Mouse (Mus musculus): ENCODE results near the gene Gstcd. TPM values are rescaled to one million over a fixed set of nuclear protein-coding genes. Genes with fewer than 3 reads are reported as not detected.

Gstcd gene
- polyA plus RNA-seq (2012) = 0.38 and 0.44 TPM in 2 replicates

DNA sequence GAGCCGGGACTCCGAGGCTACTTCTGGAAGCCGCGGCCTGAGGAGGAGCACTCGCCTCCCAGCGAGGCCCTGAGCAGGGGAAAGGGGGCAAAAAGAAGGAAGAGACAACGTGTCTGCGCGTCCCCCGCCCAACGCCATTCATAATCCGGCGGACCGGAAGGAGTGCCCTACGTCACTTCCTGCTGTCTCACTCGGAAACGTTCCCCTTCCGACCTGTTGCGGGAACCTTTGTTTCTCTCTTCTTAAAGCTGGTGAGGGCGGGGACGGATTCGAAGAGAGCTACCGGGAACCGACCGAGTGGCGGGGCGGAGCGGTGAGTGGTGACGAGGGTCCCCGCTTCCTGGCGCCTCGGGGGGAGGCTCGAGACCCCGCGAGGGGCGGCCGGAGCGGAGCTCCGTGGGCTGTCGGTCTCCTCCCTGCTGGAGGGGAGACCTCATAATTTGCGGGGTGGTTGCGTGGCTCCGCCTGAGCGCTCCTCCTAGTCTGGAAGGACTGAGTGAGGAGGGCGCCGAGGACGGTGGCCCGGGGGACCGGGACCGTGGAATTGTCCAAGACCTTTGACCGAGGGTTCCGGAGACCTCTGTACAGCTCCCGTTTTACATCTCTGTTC is at the start of gene Gstcd, which contains the start of gene Ints12:
Gene Gstcd, minus strand, starts transcription at position 370 of the 610 bp plus-strand sequence.
Gene Ints12, plus strand, starts transcription at position 177 of the 610 bp plus-strand sequence.
- TF ChIP-seq TAL1 (IDR thresholded peaks at IDR 0.05; ENCODE audit: low read length) (no peak), GATA1 (IDR thresholded peaks at IDR 0.05; ENCODE audit: low read length) (no peak)
- Histone ChIP-seq H3K27me3 (ENCODE audit: control insufficient read depth) (no peaks in the 10 kb centered on the region), H3K36me3 (ENCODE audit: control insufficient read depth) (peaks cover 9% of the 10 kb centered on the region), H3K4me3 (replicated peaks) (peak within 1 kb of the TSS; percentile 74), H3K4me1 (ENCODE audit: control insufficient read depth) (peaks cover 40% of the 10 kb centered on the region), H3K9me3 (ENCODE audit: control insufficient read depth, low read length) (no peaks in the 10 kb centered on the region)

DNA sequence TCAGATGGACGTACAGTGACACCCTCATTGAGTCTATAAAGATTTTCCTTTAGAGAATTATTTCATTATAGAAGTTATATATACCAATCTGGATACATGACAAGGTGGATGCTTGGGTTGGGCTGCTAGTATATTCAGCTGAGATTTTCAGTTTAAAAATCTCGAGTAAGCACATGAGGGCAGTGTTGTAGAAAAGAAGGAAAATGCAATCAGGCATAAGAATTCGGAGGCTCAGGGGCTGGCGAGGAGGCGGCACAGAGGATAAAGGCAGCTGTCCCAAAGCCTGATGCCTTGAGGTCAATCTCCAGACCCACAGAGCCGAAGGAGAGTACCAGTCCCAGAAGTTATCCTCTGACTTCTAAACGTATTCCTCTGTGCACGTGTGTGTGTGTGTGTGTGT is 40.8 kb upstream of the Gstcd start:
- no peak for TF ChIP-seq GATA1 (IDR thresholded peaks at IDR 0.05; ENCODE audit: low read length)
- no peak for TF ChIP-seq TAL1 (IDR thresholded peaks at IDR 0.05; ENCODE audit: low read length)
- Histone ChIP-seq H3K4me3 (replicated peaks) (no peak overlapping the region), H3K9me3 (ENCODE audit: control insufficient read depth, low read length) (no peaks in the 10 kb centered on the region), H3K4me1 (ENCODE audit: control insufficient read depth) (no peaks in the 10 kb centered on the region), H3K36me3 (ENCODE audit: control insufficient read depth) (no peaks in the 10 kb centered on the region), H3K27me3 (ENCODE audit: control insufficient read depth) (no peaks in the 10 kb centered on the region)

DNA sequence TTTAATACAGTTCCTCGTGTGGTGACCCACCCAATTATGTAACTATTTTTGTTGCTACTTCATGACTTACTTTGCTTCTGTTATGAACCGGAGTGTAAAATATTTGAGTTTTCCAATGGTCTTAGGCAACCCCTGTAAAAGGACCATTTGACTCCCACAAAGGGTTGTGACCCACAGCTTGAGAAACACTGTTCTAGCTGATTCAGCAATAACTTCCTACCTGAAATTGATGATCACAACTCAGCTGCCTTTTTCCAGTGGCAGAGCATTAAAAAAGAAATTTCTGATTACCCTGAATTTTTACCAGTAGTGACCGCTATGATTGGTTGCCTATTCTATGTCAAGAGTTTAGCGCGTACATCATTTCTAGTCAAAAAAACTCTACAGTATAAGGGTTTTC is 39.5 kb upstream of the Gstcd start:
- no peak overlapping the region for H3K4me3 ChIP-seq (replicated peaks)
- no peaks in the 10 kb centered on the region for H3K4me1 ChIP-seq (ENCODE audit: control insufficient read depth)
- no peaks in the 10 kb centered on the region for H3K9me3 ChIP-seq (ENCODE audit: control insufficient read depth, low read length)
- no peaks in the 10 kb centered on the region for H3K36me3 ChIP-seq (ENCODE audit: control insufficient read depth)
- H3K27me3 ChIP-seq (ENCODE audit: control insufficient read depth) = no peaks in the 10 kb centered on the region
- TF ChIP-seq GATA1 (IDR thresholded peaks at IDR 0.05; ENCODE audit: low read length) = no peak
- no peak for TF ChIP-seq TAL1 (IDR thresholded peaks at IDR 0.05; ENCODE audit: low read length)

DNA sequence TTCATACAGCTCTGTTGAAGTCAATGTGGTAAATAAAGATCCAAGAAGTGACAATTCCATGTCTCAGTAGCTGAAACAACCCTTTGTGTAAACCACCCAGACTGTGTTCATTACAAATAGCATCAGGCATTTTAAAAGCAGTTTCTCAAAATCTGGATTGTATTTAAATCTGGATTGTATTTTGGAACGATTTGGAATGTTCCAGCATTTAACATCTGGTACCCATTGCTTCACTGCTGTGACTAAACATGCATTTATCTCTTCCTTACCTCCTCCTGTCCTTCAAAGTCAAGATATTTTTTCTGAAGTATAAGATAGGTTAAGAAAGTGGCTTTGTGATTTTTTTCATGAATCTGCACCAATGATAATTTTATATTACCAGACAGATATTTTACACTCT is 21.4 kb upstream of the Gstcd start:
- peaks cover 20% of the 10 kb centered on the region for H3K36me3 ChIP-seq (ENCODE audit: control insufficient read depth)
- H3K4me3 ChIP-seq (replicated peaks) = no peak overlapping the region
- no peaks in the 10 kb centered on the region for H3K27me3 ChIP-seq (ENCODE audit: control insufficient read depth)
- H3K4me1 ChIP-seq (ENCODE audit: control insufficient read depth) = no peaks in the 10 kb centered on the region
- H3K9me3 ChIP-seq (ENCODE audit: control insufficient read depth, low read length) = no peaks in the 10 kb centered on the region
- no peak for TF ChIP-seq GATA1 (IDR thresholded peaks at IDR 0.05; ENCODE audit: low read length)
- no peak for TF ChIP-seq TAL1 (IDR thresholded peaks at IDR 0.05; ENCODE audit: low read length)

DNA sequence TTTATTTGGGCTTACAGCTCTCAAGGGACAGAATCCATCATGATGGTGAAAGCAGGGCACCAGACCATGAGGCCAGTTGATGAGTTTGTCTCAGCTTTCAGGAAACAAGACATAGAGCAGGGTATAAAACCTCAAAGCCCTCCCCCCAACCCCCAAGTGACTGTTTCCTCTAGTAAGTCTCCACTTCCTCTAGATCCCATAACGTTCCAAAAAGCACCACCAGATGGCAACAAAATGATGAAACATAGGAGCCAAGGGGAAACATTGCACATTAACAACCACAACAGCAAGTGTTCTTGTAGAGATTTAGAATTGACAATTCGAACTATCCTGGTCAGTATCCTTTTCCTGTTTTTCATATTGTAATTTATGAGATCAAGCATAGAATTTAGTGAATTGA is 19.9 kb upstream of the Gstcd start:
- Histone ChIP-seq H3K9me3 (ENCODE audit: control insufficient read depth, low read length) (no peaks in the 10 kb centered on the region), H3K27me3 (ENCODE audit: control insufficient read depth) (no peaks in the 10 kb centered on the region), H3K4me1 (ENCODE audit: control insufficient read depth) (no peaks in the 10 kb centered on the region), H3K4me3 (replicated peaks) (no peak overlapping the region), H3K36me3 (ENCODE audit: control insufficient read depth) (peaks cover 35% of the 10 kb centered on the region)
- TF ChIP-seq TAL1 (IDR thresholded peaks at IDR 0.05; ENCODE audit: low read length) (no peak), GATA1 (IDR thresholded peaks at IDR 0.05; ENCODE audit: low read length) (no peak)

DNA sequence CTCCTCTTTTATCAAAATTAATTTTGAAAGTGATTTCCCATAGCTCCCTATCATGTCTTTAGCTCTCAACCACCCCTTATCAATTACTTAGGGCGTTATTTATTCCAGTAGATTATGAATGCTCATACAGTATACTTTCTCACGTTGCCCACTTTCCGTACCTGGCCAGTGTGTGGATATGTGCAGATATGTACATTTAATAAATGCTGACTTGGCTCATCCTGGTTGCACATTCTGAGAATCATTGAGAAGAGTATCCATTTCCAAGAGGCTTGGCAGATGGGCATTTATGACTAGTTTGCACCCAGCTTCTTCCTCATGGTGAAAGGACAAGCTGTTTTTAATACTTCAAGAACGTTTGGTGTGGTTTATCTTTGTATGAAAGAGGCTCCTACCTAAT is 18.0 kb upstream of the Gstcd start:
- H3K4me3 ChIP-seq (replicated peaks) = no peak overlapping the region
- H3K9me3 ChIP-seq (ENCODE audit: control insufficient read depth, low read length) = no peaks in the 10 kb centered on the region
- no peaks in the 10 kb centered on the region for H3K4me1 ChIP-seq (ENCODE audit: control insufficient read depth)
- peaks cover 49% of the 10 kb centered on the region for H3K36me3 ChIP-seq (ENCODE audit: control insufficient read depth)
- H3K27me3 ChIP-seq (ENCODE audit: control insufficient read depth) = no peaks in the 10 kb centered on the region
- no peak for TF ChIP-seq TAL1 (IDR thresholded peaks at IDR 0.05; ENCODE audit: low read length)
- TF ChIP-seq GATA1 (IDR thresholded peaks at IDR 0.05; ENCODE audit: low read length) = no peak

DNA sequence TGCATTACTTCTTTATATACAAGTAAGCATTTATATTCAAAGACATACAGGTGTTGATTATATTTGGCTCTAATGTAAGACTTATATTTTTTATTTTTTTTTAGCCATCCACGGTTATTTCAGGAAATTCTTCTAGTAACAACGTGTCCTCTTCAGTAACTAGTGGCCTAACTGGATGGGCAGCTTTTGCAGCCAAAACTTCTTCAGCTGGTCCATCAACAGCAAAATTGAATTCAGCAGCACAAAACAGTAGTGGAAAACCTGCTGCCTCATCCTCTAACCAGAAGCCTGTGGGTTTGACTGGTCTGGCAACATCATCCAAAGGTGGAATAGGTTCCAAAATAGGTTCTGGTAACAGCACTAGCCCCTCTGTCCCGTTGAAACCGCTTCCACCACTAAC is 16.9 kb upstream of the Gstcd start:
- no peak for TF ChIP-seq TAL1 (IDR thresholded peaks at IDR 0.05; ENCODE audit: low read length)
- no peak for TF ChIP-seq GATA1 (IDR thresholded peaks at IDR 0.05; ENCODE audit: low read length)

DNA sequence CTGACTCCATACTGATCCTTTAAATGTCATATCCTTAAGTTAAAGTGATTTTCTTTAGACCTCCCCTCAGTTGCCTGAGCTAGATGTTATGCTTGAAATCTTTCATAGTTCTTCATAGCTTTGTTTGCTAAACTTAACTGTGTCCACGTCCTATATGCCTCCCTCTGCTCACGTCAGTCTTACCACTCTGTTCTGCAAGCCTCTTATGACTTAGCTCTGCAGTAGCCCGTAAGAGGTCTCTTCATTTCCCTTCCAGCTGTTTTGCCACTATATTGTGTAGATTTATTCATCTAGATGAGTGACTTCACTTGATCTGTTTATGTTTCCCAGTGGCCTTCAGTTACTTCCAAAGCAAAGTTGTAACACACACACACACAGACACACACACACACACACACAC is 12.6 kb upstream of the Gstcd start:
- H3K4me3 ChIP-seq (replicated peaks) = no peak overlapping the region
- H3K9me3 ChIP-seq (ENCODE audit: control insufficient read depth, low read length) = no peaks in the 10 kb centered on the region
- no peaks in the 10 kb centered on the region for H3K4me1 ChIP-seq (ENCODE audit: control insufficient read depth)
- H3K36me3 ChIP-seq (ENCODE audit: control insufficient read depth) = peaks cover 86% of the 10 kb centered on the region
- no peaks in the 10 kb centered on the region for H3K27me3 ChIP-seq (ENCODE audit: control insufficient read depth)
- no peak for TF ChIP-seq GATA1 (IDR thresholded peaks at IDR 0.05; ENCODE audit: low read length)

More for the DNA sequence above, 16.9 kb upstream of the Gstcd start:
- H3K4me1 ChIP-seq (ENCODE audit: control insufficient read depth) = no peaks in the 10 kb centered on the region
- H3K27me3 ChIP-seq (ENCODE audit: control insufficient read depth) = no peaks in the 10 kb centered on the region
- H3K4me3 ChIP-seq (replicated peaks) = no peak overlapping the region
- no peaks in the 10 kb centered on the region for H3K9me3 ChIP-seq (ENCODE audit: control insufficient read depth, low read length)
- H3K36me3 ChIP-seq (ENCODE audit: control insufficient read depth) = peaks cover 59% of the 10 kb centered on the region

DNA sequence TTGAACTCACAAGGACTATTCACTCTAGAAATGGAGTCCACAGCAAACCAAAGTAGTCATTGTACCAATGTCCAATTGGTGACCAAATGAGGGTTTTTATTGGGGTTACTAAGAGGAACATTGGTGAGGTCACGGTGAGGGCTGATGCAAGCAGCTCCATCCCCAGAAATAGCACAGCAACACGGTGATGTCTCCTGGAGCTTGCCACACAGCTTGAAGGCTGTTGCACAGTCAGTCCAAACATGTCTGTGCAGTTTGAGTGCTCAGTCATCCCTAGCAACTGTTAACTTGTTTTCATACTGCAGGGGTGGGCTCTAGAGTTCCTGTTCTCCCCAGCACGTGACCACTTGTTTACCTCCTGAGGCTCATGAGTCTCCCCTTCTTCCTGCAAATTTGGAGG is 11.9 kb upstream of the Gstcd start:
- H3K4me3 ChIP-seq (replicated peaks) = no peak overlapping the region
- no peak for TF ChIP-seq GATA1 (IDR thresholded peaks at IDR 0.05; ENCODE audit: low read length)
- no peak for TF ChIP-seq TAL1 (IDR thresholded peaks at IDR 0.05; ENCODE audit: low read length)
- H3K9me3 ChIP-seq (ENCODE audit: control insufficient read depth, low read length) = no peaks in the 10 kb centered on the region
- H3K27me3 ChIP-seq (ENCODE audit: control insufficient read depth) = no peaks in the 10 kb centered on the region
- peaks cover 85% of the 10 kb centered on the region for H3K36me3 ChIP-seq (ENCODE audit: control insufficient read depth)
- H3K4me1 ChIP-seq (ENCODE audit: control insufficient read depth) = peaks cover 2% of the 10 kb centered on the region

DNA sequence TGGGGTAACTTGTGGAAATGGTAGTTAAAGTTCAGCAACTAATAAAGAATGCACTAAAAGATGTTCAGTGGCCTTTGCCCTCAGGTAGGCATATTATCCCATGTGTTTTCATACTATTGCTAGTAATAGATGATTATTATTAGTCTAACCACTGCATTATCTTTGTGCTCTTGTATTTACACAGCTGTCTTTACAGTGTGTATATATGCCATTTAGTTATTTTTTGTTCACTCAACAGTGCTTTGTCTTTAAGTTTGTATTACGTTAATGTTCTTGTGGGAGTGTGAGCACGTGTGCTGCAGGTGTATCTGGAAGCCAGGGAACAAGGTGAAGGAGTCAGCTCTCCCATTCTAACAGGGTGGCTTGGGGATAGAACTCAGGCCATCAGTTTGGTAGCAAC is 7.1 kb upstream of the Gstcd start:
- H3K36me3 ChIP-seq (ENCODE audit: control insufficient read depth) = peaks cover 71% of the 10 kb centered on the region
- no peaks in the 10 kb centered on the region for H3K9me3 ChIP-seq (ENCODE audit: control insufficient read depth, low read length)
- TF ChIP-seq GATA1 (IDR thresholded peaks at IDR 0.05; ENCODE audit: low read length) = no peak
- TF ChIP-seq TAL1 (IDR thresholded peaks at IDR 0.05; ENCODE audit: low read length) = no peak

More for the DNA sequence above, 7.1 kb upstream of the Gstcd start:
- Histone ChIP-seq H3K4me3 (replicated peaks) (no peak overlapping the region), H3K27me3 (ENCODE audit: control insufficient read depth) (no peaks in the 10 kb centered on the region), H3K4me1 (ENCODE audit: control insufficient read depth) (peaks cover 23% of the 10 kb centered on the region)

Measured in erythroblast, embryonic 14.5 days (primary cell).